Mouse (Mus musculus) midbrain, embryonic 16.5 days (tissue): ENCODE measurements at regions not wholly inside any gene's neighbourhood (a gene's known extent, or its start where the extent isn't known, plus 50 kb on each side); places are given as distances from the start of the nearest gene placed in this dataset.
A peak's percentile ranks its signal among the peaks of the same experiment; 100 is the strongest.
"Not testable (repeated sequence)": the region's sequence is repeated elsewhere in the genome, so short reads cannot be mapped to it uniquely, and the experiment has no call there.

Source experiments
- ATAC-seq: fragments of 200-750 bp; cut with Nextera tagmentation; 2 replicates; pipeline ENCODE4 v1.8.0; 2017; ENCODE audit warnings: moderate TSS enrichment
- H3K27ac ChIP-seq: fragments of 300-500 bp; sonication (generic); 2 replicates; pipeline ENCODE4 v1.5.1; 2014; ENCODE audit warnings: mild to moderate bottlenecking, low read length, mixed read lengths
- H3K27me3 ChIP-seq: fragments of 300-500 bp; sonication (generic); 2 replicates; pipeline ENCODE4 v1.6.1; 2014; ENCODE audit warnings: low read depth, low read length, mixed read lengths; ENCODE audit not compliant: control insufficient read depth, insufficient read depth
- H3K36me3 ChIP-seq: fragments of 300-500 bp; sonication (generic); 2 replicates; pipeline ENCODE4 v1.6.1; 2014; ENCODE audit warnings: mild to moderate bottlenecking, low read length, moderate library complexity, mixed read lengths; ENCODE audit not compliant: control insufficient read depth, insufficient read depth
- H3K4me1 ChIP-seq: fragments of 300-500 bp; sonication (generic); 2 replicates; pipeline ENCODE4 v1.6.1; 2014; ENCODE audit warnings: mild to moderate bottlenecking, low read length, mixed read lengths; ENCODE audit not compliant: control insufficient read depth, insufficient read depth
- H3K4me2 ChIP-seq: fragments of 300-500 bp; sonication (generic); 2 replicates; pipeline ENCODE4 v1.6.1; 2014; ENCODE audit warnings: mild to moderate bottlenecking, low read length, mixed read lengths
- H3K4me3 ChIP-seq: fragments of 300-500 bp; sonication (generic); 2 replicates; pipeline ENCODE4 v1.5.1; 2014; ENCODE audit warnings: low read depth, mild to moderate bottlenecking, low read length, moderate library complexity, mixed read lengths
- H3K9ac ChIP-seq: fragments of 300-500 bp; sonication (generic); 2 replicates; pipeline ENCODE4 v1.6.1; 2014; ENCODE audit warnings: low read depth, low read length, mixed read lengths
- H3K9me3 ChIP-seq: fragments of 300-500 bp; sonication (generic); replicated peaks from 2 replicates; pipeline ENCODE4 v1.6.1; 2014; ENCODE audit warnings: mild to moderate bottlenecking, low read length, mixed read lengths; ENCODE audit not compliant: control insufficient read depth, poor library complexity, severe bottlenecking
- WGBS: fragments of 180-500 bp; shearing (Covaris S2); extraction: QIAGEN DNeasy Blood & Tissue Kit; methylation state at CpG from one replicate; pipeline ENCODE4 v1.1.7; 2014; 5-methylcytosine and 5-hydroxymethylcytosine counted together

DNA sequence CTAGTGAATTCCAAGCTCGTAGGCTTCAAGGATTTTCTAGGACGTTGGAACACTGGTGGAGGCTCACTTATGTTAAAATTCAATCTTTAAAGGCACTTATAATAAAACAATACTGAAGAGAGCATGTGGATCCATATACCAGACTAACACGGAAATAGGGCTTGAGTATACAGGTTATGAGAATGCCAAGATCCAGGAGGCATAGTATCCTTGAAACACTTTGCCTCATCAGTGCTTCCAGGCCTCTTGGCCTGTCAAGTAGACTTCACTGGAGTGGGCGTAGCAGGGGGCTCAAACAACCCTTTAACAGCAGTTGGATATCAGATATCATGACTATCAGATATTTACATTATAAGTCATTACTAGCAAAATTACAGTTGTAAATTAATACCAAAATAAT lies 948.7 kb upstream of the Fam98a start:
- Histone ChIP-seq H3K36me3 (no peaks in the 10 kb centered on the region), H3K9ac (no peak overlapping the region), H3K4me1 (no peaks in the 10 kb centered on the region), H3K4me2 (no peak overlapping the region), H3K27me3 (no peaks in the 10 kb centered on the region), H3K9me3 (no peaks in the 10 kb centered on the region), H3K4me3 (no peak overlapping the region), H3K27ac (no peak overlapping the region)
- 75% methylated on average over 4 of the region's 4 CpGs for WGBS
- ATAC-seq: no peak

DNA sequence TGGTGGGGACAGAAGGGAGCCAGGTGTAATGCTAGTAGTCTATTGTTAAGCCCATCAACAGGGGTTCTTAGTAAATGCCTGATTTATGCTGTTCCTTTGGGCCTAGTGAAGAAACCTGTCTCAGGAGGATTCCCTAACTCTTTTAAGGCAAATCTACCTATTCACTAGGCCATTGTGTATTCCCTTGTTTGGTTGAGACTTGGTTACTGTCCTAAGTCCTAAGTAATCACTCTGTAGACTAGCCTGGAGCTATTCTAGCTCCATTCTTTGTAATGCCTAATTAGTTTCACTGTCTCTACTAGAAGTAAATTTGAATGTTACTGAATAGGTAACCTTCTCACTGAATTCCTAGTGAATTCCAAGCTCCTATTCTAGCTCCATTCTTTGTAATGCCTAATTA lies 948.2 kb upstream of the Fam98a start:
- not testable (repeated sequence) for H3K36me3 ChIP-seq, H3K9ac ChIP-seq, H3K27me3 ChIP-seq, H3K9me3 ChIP-seq, H3K4me1 ChIP-seq, H3K4me2 ChIP-seq, H3K4me3 ChIP-seq, ATAC-seq, H3K27ac ChIP-seq

DNA sequence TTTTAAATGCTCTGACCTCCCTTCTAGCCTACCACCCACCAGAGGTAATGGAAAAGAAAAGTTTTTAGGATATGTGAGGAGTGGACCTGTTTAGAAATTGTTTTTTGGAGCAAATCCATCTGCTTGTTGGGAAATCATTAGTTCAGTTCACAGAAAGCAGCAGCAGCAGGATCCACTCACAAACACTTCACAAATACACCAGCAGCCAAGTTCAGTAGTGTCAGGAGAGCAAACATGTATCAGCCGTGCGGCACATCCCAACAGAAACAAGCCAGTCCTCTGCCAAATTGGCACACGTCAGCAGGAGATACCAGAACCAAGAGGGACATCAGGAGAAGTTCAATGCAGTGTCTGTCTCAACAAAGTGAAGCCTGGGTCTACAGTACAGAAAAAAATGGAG lies 935.6 kb upstream of the Fam98a start:
- WGBS: 89% methylated on average over 3 of the region's 3 CpGs
- no peak for ATAC-seq
- Histone ChIP-seq H3K4me1 (no peaks in the 10 kb centered on the region), H3K9me3 (no peaks in the 10 kb centered on the region), H3K9ac (no peak overlapping the region), H3K27me3 (no peaks in the 10 kb centered on the region), H3K27ac (no peak overlapping the region), H3K4me3 (no peak overlapping the region), H3K4me2 (no peak overlapping the region), H3K36me3 (no peaks in the 10 kb centered on the region)

DNA sequence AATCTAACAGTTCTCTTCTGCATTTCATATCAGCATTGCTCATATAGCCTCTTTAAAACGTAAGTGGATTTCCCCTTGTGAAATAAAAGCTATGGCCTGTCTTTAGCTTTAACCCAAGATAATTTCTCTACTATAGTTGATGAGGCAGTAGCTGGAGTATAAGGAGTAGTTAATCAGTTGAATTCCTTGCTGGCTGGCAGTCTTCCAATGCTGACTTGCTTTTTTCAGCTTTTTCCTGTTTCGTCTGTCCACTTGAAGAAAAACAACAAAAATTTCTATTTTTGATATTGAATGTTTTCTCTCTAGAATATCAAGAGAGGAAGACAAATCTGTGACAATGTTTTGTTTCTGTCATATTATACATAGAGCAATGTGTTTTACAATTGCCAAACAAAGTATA lies 932.4 kb upstream of the Fam98a start:
- Histone ChIP-seq H3K9me3 (no peaks in the 10 kb centered on the region), H3K4me1 (no peaks in the 10 kb centered on the region), H3K4me3 (no peak overlapping the region), H3K9ac (no peak overlapping the region), H3K36me3 (no peaks in the 10 kb centered on the region), H3K27me3 (no peaks in the 10 kb centered on the region), H3K4me2 (no peak overlapping the region), H3K27ac (no peak overlapping the region)
- 81% methylated on average over 2 of the region's 2 CpGs for WGBS
- ATAC-seq: no peak

DNA sequence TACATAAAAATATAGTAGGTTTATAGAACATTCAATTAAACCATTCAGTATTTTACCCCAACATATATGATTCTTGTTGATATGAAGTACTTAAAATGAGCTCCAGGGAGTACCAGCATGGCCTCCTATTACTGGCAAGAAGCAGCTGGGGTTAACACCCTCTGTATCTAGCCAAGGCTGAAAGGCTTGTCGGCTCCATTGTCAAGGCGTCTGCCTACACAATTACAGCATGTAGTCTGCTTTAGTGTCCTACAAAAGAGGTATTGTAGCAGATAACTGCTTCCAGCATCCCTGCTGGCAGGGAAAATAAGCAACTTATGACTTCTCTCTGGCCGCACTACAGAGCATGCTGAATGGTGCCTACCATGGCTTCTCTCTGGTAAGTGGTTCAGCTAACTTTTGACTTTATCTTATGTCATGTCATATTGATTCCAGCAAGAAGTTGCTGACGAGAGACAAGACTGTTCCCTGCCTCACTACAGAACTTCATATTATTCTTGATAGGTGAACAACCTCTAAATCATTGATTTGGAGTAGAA lies 899.6 kb upstream of the Fam98a start:
- H3K36me3 ChIP-seq: no peaks in the 10 kb centered on the region
- no peak overlapping the region for H3K27ac ChIP-seq
- 0 out of 2 replicates have a peak, but pooled peaks have one; percentile 17 for ATAC-seq
- H3K9me3 ChIP-seq: no peaks in the 10 kb centered on the region
- 16% methylated on average over 4 of the region's 4 CpGs for WGBS
- no peak overlapping the region for H3K9ac ChIP-seq
- no peaks in the 10 kb centered on the region for H3K27me3 ChIP-seq
- no peaks in the 10 kb centered on the region for H3K4me1 ChIP-seq
- no peak overlapping the region for H3K4me3 ChIP-seq
- no peak overlapping the region for H3K4me2 ChIP-seq
